In genomic region chr9:53508053-53508452, GRCm38 (mm10) we compare ENCODE assay signal across 18 mouse cellular contexts. TPM values are rescaled to one million over a fixed set of nuclear protein-coding genes. Genes with fewer than 3 reads are reported as not detected.
DNase-seq lines count a peak whose midpoint lies in the region; ATAC-seq lines count a peak whose summit lies in the region.
"Had no signal": no experiment of that assay in that cellular context is flagged by ENCODE, and none has a peak within 500 bp of the region (broad histone marks: within the 10 kb centered on the region; RNA-seq: fewer than 3 reads in every experiment).

No protein-coding gene starts in this region.

- 82% methylated on average over 7 of the region's 7 CpGs for WGBS in heart, embryonic 12.5 days

- no peak overlapping the region for H3K9ac ChIP-seq in heart, embryonic 12.5 days
- H3K9ac ChIP-seq: embryonic facial prominence, embryonic 12.5 days; midbrain, embryonic 15.5 days; neural tube, embryonic 13.5 days had no signal

- H3K4me1 ChIP-seq in heart, embryonic 12.5 days (replicated peaks), result no peaks in the 10 kb centered on the region
- H3K4me1 ChIP-seq: embryonic facial prominence, embryonic 12.5 days; forebrain, embryonic 10.5 days; limb, embryonic 10.5 days; midbrain, embryonic 15.5 days; neural tube, embryonic 13.5 days had no signal

- peak; percentile 87 for DNase-seq in heart, adult 11 months
- DNase-seq in 3T3-L1 (ENCODE audit: low read depth, low spot score) (peak; percentile 52), ES-CJ7 (ENCODE audit: low read depth, low spot score) (peak; percentile 84)
- DNase-seq in adrenal gland, postnatal 10 days, result peak; percentile 23
- DNase-seq in thymus, postnatal 25 days, result no peak
- no peak for DNase-seq in cerebellum, adult 8-10 months
- DNase-seq: cerebellum, postnatal 25 days; heart, adult 2 months; heart, postnatal 4 days; kidney, postnatal 14 days; lung, postnatal 4 days had no signal

- no peaks in the 10 kb centered on the region for H3K27me3 ChIP-seq in heart, embryonic 12.5 days (replicated peaks)
- H3K27me3 ChIP-seq: embryonic facial prominence, embryonic 12.5 days; midbrain, embryonic 15.5 days; neural tube, embryonic 13.5 days had no signal

- H3K9me3 ChIP-seq in heart, embryonic 12.5 days (replicated peaks), result no peaks in the 10 kb centered on the region
- H3K9me3 ChIP-seq: embryonic facial prominence, embryonic 12.5 days; forebrain, embryonic 10.5 days; limb, embryonic 10.5 days; midbrain, embryonic 15.5 days; neural tube, embryonic 13.5 days had no signal

- H3K27ac ChIP-seq in heart, embryonic 12.5 days (ENCODE audit: poor library complexity, severe bottlenecking), result no peak overlapping the region
- H3K27ac ChIP-seq: embryonic facial prominence, embryonic 12.5 days; forebrain, embryonic 10.5 days; heart, adult 2 months; limb, embryonic 10.5 days; midbrain, embryonic 15.5 days; neural tube, embryonic 13.5 days had no signal

- ATAC-seq in heart, embryonic 12.5 days (ENCODE audit: insufficient number of reproducible peaks, low FRiP score), result no peak
- no peak for ATAC-seq in granulocyte monocyte progenitor cell, adult 5-6 weeks (replicated peaks; ENCODE audit: poor library complexity, severe bottlenecking)
- ATAC-seq: midbrain, embryonic 15.5 days had no signal

- no peak overlapping the region for H3K4me2 ChIP-seq in heart, embryonic 12.5 days
- H3K4me2 ChIP-seq: embryonic facial prominence, embryonic 12.5 days; midbrain, embryonic 15.5 days; neural tube, embryonic 13.5 days had no signal

- H3K4me3 ChIP-seq in heart, embryonic 12.5 days, result no peak overlapping the region; the same call in 1 of the 2 replicates
- H3K4me3 ChIP-seq: embryonic facial prominence, embryonic 12.5 days; forebrain, embryonic 10.5 days; heart, adult 2 months; limb, embryonic 10.5 days; midbrain, embryonic 15.5 days; neural tube, embryonic 13.5 days had no signal

- peaks cover 36% of the 10 kb centered on the region for H3K36me3 ChIP-seq in heart, embryonic 12.5 days

RNA-seq across cellular contexts. Expression of gene Atm, which starts 28.5 kb away (rescaled TPM):
- polyA plus RNA-seq in heart, embryonic 12.5 days (2016; fragmentation: Nextera tagmentation; extraction: Ambion mirVana), result 10.0 and 10.9 TPM in 2 replicates
- total RNA-seq in adrenal gland, postnatal 10 days (2021), result 10 to 100 TPM; 12.5 to 17.4 TPM
- 34.1 and 53.2 TPM in 2 replicates for total RNA-seq in granulocyte monocyte progenitor cell, adult 5-6 weeks (2014; fragmentation: Nextera tagmentation)
- 39.6 and 57.4 TPM in 2 replicates for total RNA-seq in granulocyte monocyte progenitor cell, adult 5-6 weeks (2017)

RNA-seq across cellular contexts. Expression of gene Npat, which starts 28.8 kb away (rescaled TPM):
- polyA plus RNA-seq in heart, embryonic 12.5 days (2016; fragmentation: Nextera tagmentation; extraction: Ambion mirVana), result 17.3 and 18.8 TPM in 2 replicates
- 10 to 100 TPM; 13.2 to 16.0 TPM for total RNA-seq in adrenal gland, postnatal 10 days (2021)
- 28.8 and 30.8 TPM in 2 replicates for total RNA-seq in granulocyte monocyte progenitor cell, adult 5-6 weeks (2014; fragmentation: Nextera tagmentation)
- total RNA-seq in granulocyte monocyte progenitor cell, adult 5-6 weeks (2017), result 19.8 and 26.6 TPM in 2 replicates

Comparison
In these comparisons a context has a peak if more than half of its experiments do, and no peak if none do; other contexts are left out.
1. DNase-seq: peak in heart, adult 11 months (single experiment), 3T3-L1 (single experiment), ES-CJ7 (single experiment) and adrenal gland, postnatal 10 days (single experiment); none in thymus, postnatal 25 days (single experiment) and cerebellum, adult 8-10 months (single experiment).